Mouse (Mus musculus) liver, embryonic 14.5 days (tissue): ENCODE data around the gene Ccnt2. TPM values are rescaled to one million over a fixed set of nuclear protein-coding genes. Genes with fewer than 3 reads are reported as not detected.

Experiments used
- ATAC-seq: fragments of 200-750 bp; cut with Nextera tagmentation; 2 replicates; pipeline ENCODE4 v1.8.0; 2017; ENCODE audit warnings: moderate number of reproducible peaks, mild to moderate bottlenecking, moderate library complexity; ENCODE audit not compliant: insufficient read depth
- DNase-seq, 3 experiments: peaks; one replicate each; pipeline ENCODE4 v3.0.0-alpha.2; 2012 to 2013; ENCODE audit warnings: low read depth in 3 of 3, low spot score in 3 of 3
- H3K27ac ChIP-seq: fragments of 300-500 bp; sonication (generic); 2 replicates; pipeline ENCODE4 v1.5.1; 2014; ENCODE audit warnings: moderate library complexity, mild to moderate bottlenecking, control low read depth, inconsistent platforms
- H3K27me3 ChIP-seq: fragments of 300-500 bp; sonication (generic); 2 replicates; pipeline ENCODE4 v1.6.1; 2014; ENCODE audit warnings: mild to moderate bottlenecking, low read length, moderate library complexity; ENCODE audit not compliant: control insufficient read depth, insufficient read depth
- H3K36me3 ChIP-seq: fragments of 300-500 bp; sonication (generic); replicated peaks from 2 replicates; pipeline ENCODE4 v1.6.1; 2014; ENCODE audit warnings: low read depth; ENCODE audit not compliant: control insufficient read depth, insufficient read depth
- H3K4me1 ChIP-seq, 2 experiments: fragments of 200-500 bp in 1 of 2; fragments of 300-500 bp in 1 of 2; sonication (generic) in 1 of 2; replicated peaks; 2 replicates each; pipeline ENCODE4 v1.6.1; 2012 to 2014; ENCODE audit warnings: antibody characterized with exemption in 1 of 2, inconsistent platforms in 1 of 2, low read length in 1 of 2; ENCODE audit not compliant: control insufficient read depth in 2 of 2, insufficient read depth in 2 of 2
- H3K4me2 ChIP-seq: fragments of 300-500 bp; sonication (generic); 2 replicates; pipeline ENCODE4 v1.6.1; 2014; ENCODE audit warnings: low read depth, mild to moderate bottlenecking, control low read depth, moderate library complexity
- H3K4me3 ChIP-seq, 2 experiments: fragments of 200-500 bp in 1 of 2; fragments of 300-500 bp in 1 of 2; sonication (generic) in 1 of 2; 2 replicates each; pipeline ENCODE4 v1.5.1; 2012 to 2014; ENCODE audit warnings: low read depth in 2 of 2, low read length in 2 of 2, mild to moderate bottlenecking in 2 of 2, control low read depth in 1 of 2, inconsistent platforms in 1 of 2, moderate library complexity in 1 of 2; ENCODE audit not compliant: insufficient read depth in 1 of 2
- H3K9ac ChIP-seq: fragments of 300-500 bp; sonication (generic); replicated peaks from 2 replicates; pipeline ENCODE4 v1.6.1; 2014; ENCODE audit warnings: mild to moderate bottlenecking, control low read depth, moderate library complexity
- H3K9me3 ChIP-seq: fragments of 300-500 bp; sonication (generic); 2 replicates; pipeline ENCODE4 v1.6.1; 2016; ENCODE audit warnings: low read length, mixed read lengths; ENCODE audit not compliant: control insufficient read depth
- CTCF ChIP-seq: IDR thresholded peaks from 2 replicates; pipeline ENCODE4 v1.5.1; 2016; ENCODE audit warnings: antibody characterized with exemption, low read depth, control low read depth
- EP300 ChIP-seq: IDR thresholded peaks from 2 replicates; pipeline ENCODE4 v1.6.1; 2016; ENCODE audit warnings: antibody characterized with exemption, low read depth
- WGBS: fragments of 180-500 bp; shearing (Covaris S2); extraction: QIAGEN DNeasy Blood & Tissue Kit; methylation state at CpG from one replicate; pipeline ENCODE4 v1.1.7; 2014; ENCODE audit not compliant: insufficient replicate concordance; 5-methylcytosine and 5-hydroxymethylcytosine counted together
- polyA plus RNA-seq, 2 experiments: library from polyadenylated mRNA; depleted of rRNA in 1 of 2; stranded (reverse) in 1 of 2; unstranded in 1 of 2; fragments of >200 nt; fragmentation: Nextera tagmentation in 1 of 2; extraction: Ambion mirVana in 1 of 2; gene quantifications; 2 replicates each; pipeline versions ENCODE4 v1.2.1 to v1.2.3; 2012 to 2014

Ccnt2 gene
- polyA plus RNA-seq, 2 experiments = 16.1 to 20.6 TPM

GRCm38 (mm10) chr1:127776246-127776645, 2.3 kb downstream of the Ccnt2 start:
- Histone ChIP-seq H3K36me3 (peaks cover 24% of the 10 kb centered on the region), H3K9ac (peak overlapping the region; percentile 59), H3K9me3 (no peaks in the 10 kb centered on the region), H3K4me1 (peaks cover 37 to 39% of the 10 kb centered on the region in 2 experiments), H3K27me3 (no peaks in the 10 kb centered on the region), H3K27ac (peak overlapping the region; percentile 32), H3K4me3 (peak overlapping the region; percentile 45 to 99; a peak in 3 of 4 replicates), H3K4me2 (peak overlapping the region; percentile 77)
- TF ChIP-seq CTCF (no peak), EP300 (no peak)
- no peak for ATAC-seq
- DNase-seq = no peak
- 49% methylated on average over 6 of the region's 6 CpGs for WGBS

DNA sequence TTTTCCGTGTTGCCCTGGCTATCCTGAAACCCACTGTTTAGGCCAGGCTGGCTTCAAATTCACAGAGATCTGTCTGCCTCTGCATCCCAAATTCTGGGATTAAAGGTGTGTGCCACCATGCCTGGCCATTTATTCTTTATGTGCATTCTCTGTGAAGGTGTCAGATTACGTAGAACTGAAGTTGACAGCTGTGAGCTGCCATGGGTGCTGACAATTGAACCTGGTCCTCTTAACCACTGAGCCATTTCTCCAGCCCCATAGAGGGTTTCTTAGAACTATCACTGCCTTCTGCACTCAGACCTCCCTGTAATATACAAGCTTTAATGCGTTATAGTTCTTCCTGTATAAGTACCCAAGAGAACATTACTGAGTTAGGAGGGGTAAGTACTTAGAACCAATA, 4.6 kb downstream of the Ccnt2 start:
- Histone ChIP-seq H3K4me1 (peaks cover 35% of the 10 kb centered on the region in 2 experiments), H3K4me3 (no peak overlapping the region), H3K36me3 (peaks cover 28% of the 10 kb centered on the region), H3K4me2 (0 out of 2 replicates have a peak overlapping the region, but pooled peaks have one; percentile 8), H3K9me3 (no peaks in the 10 kb centered on the region), H3K27me3 (no peaks in the 10 kb centered on the region), H3K27ac (no peak overlapping the region), H3K9ac (no peak overlapping the region)
- DNase-seq (no peak), ATAC-seq (no peak)
- 78% methylated on average over 3 of the region's 3 CpGs for WGBS
- no peak for TF ChIP-seq EP300
- no peak for TF ChIP-seq CTCF

GRCm38 (mm10) chr1:127780142-127780541, 6.2 kb downstream of the Ccnt2 start:
- peak overlapping the region; percentile 39 for H3K4me2 ChIP-seq
- 5% methylated on average over 3 of the region's 3 CpGs for WGBS
- H3K36me3 ChIP-seq = peaks cover 28% of the 10 kb centered on the region
- H3K4me1 ChIP-seq = peaks cover 35% of the 10 kb centered on the region in 2 experiments
- H3K9me3 ChIP-seq = no peaks in the 10 kb centered on the region
- ATAC-seq = peak; percentile 47; the same call in 1 of the 2 replicates
- no peak overlapping the region for H3K4me3 ChIP-seq
- H3K27ac ChIP-seq = no peak overlapping the region; the same call in 1 of the 2 replicates
- DNase-seq = no peak
- peak overlapping the region; percentile 23 for H3K9ac ChIP-seq
- no peak for TF ChIP-seq CTCF
- TF ChIP-seq EP300 = no peak
- no peaks in the 10 kb centered on the region for H3K27me3 ChIP-seq

GRCm38 (mm10) chr1:127780849-127781248, 6.9 kb downstream of the Ccnt2 start:
- Histone ChIP-seq H3K4me1 (peaks cover 35% of the 10 kb centered on the region in 2 experiments), H3K36me3 (peaks cover 28% of the 10 kb centered on the region), H3K27ac (no peak overlapping the region), H3K27me3 (no peaks in the 10 kb centered on the region), H3K4me2 (no peak overlapping the region), H3K9me3 (no peaks in the 10 kb centered on the region), H3K4me3 (no peak overlapping the region), H3K9ac (no peak overlapping the region)
- no peak for TF ChIP-seq EP300
- no peak for TF ChIP-seq CTCF
- DNase-seq (no peak), ATAC-seq (no peak)
- whole genome bisulfite sequencing = 38% methylated on average over 2 of the region's 2 CpGs

DNA sequence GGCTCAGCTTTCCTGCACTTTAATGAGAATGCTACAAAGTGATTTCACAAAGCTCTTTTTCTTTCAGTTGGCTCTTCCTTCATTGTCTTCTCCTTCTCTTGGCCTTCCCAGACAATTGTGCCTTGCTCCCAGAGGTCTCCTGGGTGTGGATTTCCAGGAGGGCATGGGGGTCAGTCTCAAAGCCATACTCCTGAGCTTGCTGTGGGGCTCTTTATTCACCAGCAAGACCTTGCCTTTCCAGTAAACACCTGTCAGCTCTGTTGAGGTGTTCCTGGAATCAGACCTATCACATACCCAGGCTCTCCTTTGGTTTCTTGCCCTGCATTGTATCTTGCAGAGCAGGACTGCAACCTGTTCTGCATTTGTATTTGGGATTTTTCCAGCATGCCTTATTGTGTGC, 9.9 kb downstream of the Ccnt2 start:
- ATAC-seq = no peak
- Histone ChIP-seq H3K9ac (no peak overlapping the region), H3K4me2 (no peak overlapping the region), H3K4me1 (peaks cover 20 to 24% of the 10 kb centered on the region in 2 experiments), H3K9me3 (no peaks in the 10 kb centered on the region), H3K27me3 (no peaks in the 10 kb centered on the region), H3K4me3 (no peak overlapping the region), H3K27ac (no peak overlapping the region), H3K36me3 (peaks cover 13% of the 10 kb centered on the region)
- no peak for DNase-seq
- no peak for TF ChIP-seq EP300
